Mouse (Mus musculus) myocyte (in vitro differentiated cells): ENCODE measurements around the gene C1s1.
"Not testable (repeated sequence)": the region's sequence is repeated elsewhere in the genome, so short reads cannot be mapped to it uniquely, and the experiment has no call there.

Source experiments
- MAX ChIP-seq: IDR thresholded peaks from one replicate; pipeline ENCODE4 v1.6.1; 2011; ENCODE audit warnings: low read depth, mild to moderate bottlenecking, control low read depth
- MYOG ChIP-seq, 3 experiments: IDR thresholded peaks; one replicate each; pipeline ENCODE4 v1.6.1; 2011; ENCODE audit warnings: control low read depth in 2 of 3, low read depth in 2 of 3, mild to moderate bottlenecking in 2 of 3; ENCODE audit not compliant: insufficient read length in 2 of 3, control insufficient read depth in 1 of 3, insufficient read depth in 1 of 3
- POLR2A ChIP-seq: IDR thresholded peaks from one replicate; pipeline ENCODE4 v1.6.1; 2011; ENCODE audit warnings: low read depth, mild to moderate bottlenecking, control low read depth, moderate library complexity; ENCODE audit not compliant: insufficient read length
- POLR2AphosphoS2 ChIP-seq: IDR thresholded peaks from one replicate; pipeline ENCODE4 v1.6.1; 2011; ENCODE audit warnings: low read depth, control low read depth; ENCODE audit not compliant: insufficient read length
- USF1 ChIP-seq: IDR thresholded peaks from one replicate; pipeline ENCODE4 v1.6.1; 2011; ENCODE audit warnings: low read depth, mild to moderate bottlenecking, control low read depth, moderate library complexity

- TF ChIP-seq USF1; POLR2A; MAX; MYOG (IDR thresholded peaks at IDR 0.05; ENCODE audit: control insufficient read depth in 1 of 3, insufficient read depth in 1 of 3, insufficient read length in 2 of 3, low read depth in 2 of 3); POLR2AphosphoS2: not testable (repeated sequence)
Measured at GRCm38 (mm10) chr6:124517733-124518132, 24.4 kb downstream of the C1s1 start.
